Mouse (Mus musculus) lung, postnatal 0 days (tissue): ENCODE measurements around the gene Ralgapa2.

Source experiments
- CTCF ChIP-seq: IDR thresholded peaks from 2 replicates; pipeline ENCODE4 v1.5.1; 2016; ENCODE audit warnings: antibody characterized with exemption, mild to moderate bottlenecking
- EP300 ChIP-seq: IDR thresholded peaks from 2 replicates; pipeline ENCODE4 v1.6.1; 2016; ENCODE audit warnings: antibody characterized with exemption, mild to moderate bottlenecking, control low read depth

- TF ChIP-seq CTCF (no peak), EP300 (no peak)
Observed at GRCm38 (mm10) chr2:146499111-146499510, 13.0 kb downstream of the Ralgapa2 start.
